Mouse (Mus musculus) cerebellum, postnatal 36 days (tissue): Measurements from ENCODE around the gene Rubcn.
"Not testable (repeated sequence)": the region's sequence is repeated elsewhere in the genome, so short reads cannot be mapped to it uniquely, and the experiment has no call there.

Experiments used
- DNase-seq, 2 experiments: peaks; one replicate each; pipeline ENCODE4 v3.0.0; 2021 to 2022; ENCODE audit warnings: mixed read lengths in 2 of 2

The Rubcn gene

GRCm38 (mm10) chr16:32877343-32878156 is at the start of gene Rubcn, which contains the start of gene Fyttd1:
TSS of gene Rubcn (minus strand) at chr16:32877766.
TSS of gene Fyttd1 (plus strand) at chr16:32877500.
- peak; percentile 94 to 97 for DNase-seq

- DNase-seq = no peak
Observed at GRCm38 (mm10) chr16:32927044-32927443, 49.5 kb upstream of the Rubcn start.

- DNase-seq = not testable (repeated sequence)
Observed at GRCm38 (mm10) chr16:32926629-32927028, 49.1 kb upstream of the Rubcn start.

- no peak for DNase-seq
Observed at GRCm38 (mm10) chr16:32915292-32916068, 37.9 kb upstream of the Rubcn start.

- peak; percentile 94 to 97 for DNase-seq
Observed at GRCm38 (mm10) chr16:32913937-32914881, 36.6 kb upstream of the Rubcn start, which contains the start of gene Lrch3. TSS of gene Lrch3 (plus strand) at chr16:32914100.

- DNase-seq = no peak
Observed at GRCm38 (mm10) chr16:32913212-32913611, 35.6 kb upstream of the Rubcn start.

GRCm38 (mm10) chr16:32906727-32907126 is 29.2 kb upstream of the Rubcn start:
- no peak for DNase-seq

- peak in 1 of 2 experiments; percentile 28 for DNase-seq
Observed at GRCm38 (mm10) chr16:32906186-32906585, 28.6 kb upstream of the Rubcn start.

GRCm38 (mm10) chr16:32902051-32902428 is 24.5 kb upstream of the Rubcn start:
- no peak for DNase-seq

- DNase-seq = no peak
Observed at GRCm38 (mm10) chr16:32901360-32902050, 23.9 kb upstream of the Rubcn start.

GRCm38 (mm10) chr16:32896126-32896525 is 18.6 kb upstream of the Rubcn start:
- no peak for DNase-seq

GRCm38 (mm10) chr16:32889881-32890280 is 12.3 kb upstream of the Rubcn start:
- no peak for DNase-seq

- DNase-seq = no peak
Observed at GRCm38 (mm10) chr16:32887996-32888395, 10.4 kb upstream of the Rubcn start.

GRCm38 (mm10) chr16:32881538-32881937 is 4.0 kb upstream of the Rubcn start:
- DNase-seq = no peak

GRCm38 (mm10) chr16:32878972-32879926 is 1.7 kb upstream of the Rubcn start:
- no peak for DNase-seq

GRCm38 (mm10) chr16:32878157-32878598 is 612 bp upstream of the Rubcn start:
- DNase-seq = peak in 1 of 2 experiments; percentile 24

GRCm38 (mm10) chr16:32876831-32877230 is 735 bp downstream of the Rubcn start:
- no peak for DNase-seq

- no peak for DNase-seq
Observed at GRCm38 (mm10) chr16:32875847-32876246, 1.7 kb downstream of the Rubcn start.

GRCm38 (mm10) chr16:32875281-32875680 is 2.3 kb downstream of the Rubcn start:
- not testable (repeated sequence) for DNase-seq

- no peak for DNase-seq
Observed at GRCm38 (mm10) chr16:32873366-32873765, 4.2 kb downstream of the Rubcn start.

GRCm38 (mm10) chr16:32870231-32870630 is 7.3 kb downstream of the Rubcn start:
- DNase-seq = no peak
